Mouse (Mus musculus) lung, postnatal 0 days (tissue): ENCODE results near the gene Psma6. TPM values are rescaled to one million over a fixed set of nuclear protein-coding genes. Genes with fewer than 3 reads are reported as not detected.

ENCODE experiments used
- ATAC-seq: fragments of 200-750 bp; cut with Nextera tagmentation; 2 replicates; pipeline ENCODE4 v1.8.0; 2017; ENCODE audit warnings: moderate library complexity
- DNase-seq: peaks from one replicate; pipeline ENCODE4 v3.0.0-alpha.2; 2016; ENCODE audit warnings: low spot score
- H3K27ac ChIP-seq: fragments of 300-500 bp; sonication (generic); 2 replicates; pipeline ENCODE4 v1.5.1; 2014; ENCODE audit warnings: antibody characterized with exemption, mild to moderate bottlenecking, low read length, mixed read lengths
- H3K27me3 ChIP-seq: fragments of 300-500 bp; sonication (generic); replicated peaks from 2 replicates; pipeline ENCODE4 v1.6.1; 2014; ENCODE audit warnings: low read length, mixed read lengths; ENCODE audit not compliant: insufficient read depth
- H3K36me3 ChIP-seq: fragments of 300-500 bp; sonication (generic); 2 replicates; pipeline ENCODE4 v1.6.1; 2014; ENCODE audit warnings: low read length, mixed read lengths; ENCODE audit not compliant: insufficient read depth
- H3K4me1 ChIP-seq: fragments of 300-500 bp; sonication (generic); 2 replicates; pipeline ENCODE4 v1.6.1; 2014; ENCODE audit warnings: antibody characterized with exemption, low read depth, low read length, mixed read lengths; ENCODE audit not compliant: insufficient read depth
- H3K4me2 ChIP-seq: fragments of 300-500 bp; sonication (generic); replicated peaks from 2 replicates; pipeline ENCODE4 v1.6.1; 2014; ENCODE audit warnings: low read depth, mild to moderate bottlenecking, low read length, moderate library complexity, mixed read lengths
- H3K4me3 ChIP-seq: fragments of 300-500 bp; sonication (generic); 2 replicates; pipeline ENCODE4 v1.5.1; 2014; ENCODE audit warnings: low read depth, low read length
- H3K9ac ChIP-seq: fragments of 300-500 bp; sonication (generic); replicated peaks from 2 replicates; pipeline ENCODE4 v1.6.1; 2014; ENCODE audit warnings: low read depth, mild to moderate bottlenecking
- H3K9me3 ChIP-seq: fragments of 300-500 bp; sonication (generic); 2 replicates; pipeline ENCODE4 v1.6.1; 2016; ENCODE audit warnings: low read length, mixed read lengths
- CTCF ChIP-seq: IDR thresholded peaks from 2 replicates; pipeline ENCODE4 v1.5.1; 2016; ENCODE audit warnings: antibody characterized with exemption, mild to moderate bottlenecking
- EP300 ChIP-seq: IDR thresholded peaks from 2 replicates; pipeline ENCODE4 v1.6.1; 2016; ENCODE audit warnings: antibody characterized with exemption, mild to moderate bottlenecking, control low read depth
- WGBS: fragments of 180-500 bp; shearing (Covaris S2); extraction: QIAGEN DNeasy Blood & Tissue Kit; methylation state at CpG from one replicate; pipeline ENCODE4 v1.1.7; 2014; 5-methylcytosine and 5-hydroxymethylcytosine counted together
- polyA plus RNA-seq: library from polyadenylated mRNA; unstranded; fragments of >200 nt; fragmentation: Nextera tagmentation; extraction: Ambion mirVana; gene quantifications from 2 replicates; pipeline ENCODE4 v1.2.1, GENCODE M21; 2015

Gene Psma6
- polyA plus RNA-seq, 1 experiment from 2014 or later = 292 TPM

GRCm38 (mm10) chr12:55442245-55442644, 58.2 kb downstream of the Psma6 start:
- peaks cover 31% of the 10 kb centered on the region; the same call in 1 of the 2 replicates for H3K4me1 ChIP-seq
- peak overlapping the region; percentile 83; the same call in 1 of the 2 replicates for H3K27ac ChIP-seq
- no peaks in the 10 kb centered on the region for H3K27me3 ChIP-seq
- no peak overlapping the region for H3K9ac ChIP-seq
- no peak for ATAC-seq
- WGBS = 97% methylated on average over 1 of the region's 1 CpGs
- no peaks in the 10 kb centered on the region for H3K9me3 ChIP-seq
- TF ChIP-seq EP300 (no peak), CTCF (no peak)
- no peaks in the 10 kb centered on the region for H3K36me3 ChIP-seq
- DNase-seq = no peak
- no peak overlapping the region for H3K4me2 ChIP-seq
- H3K4me3 ChIP-seq = no peak overlapping the region

GRCm38 (mm10) chr12:55442861-55443850, 59.1 kb downstream of the Psma6 start:
- no peaks in the 10 kb centered on the region for H3K9me3 ChIP-seq
- peak overlapping the region; percentile 83 for H3K27ac ChIP-seq
- ATAC-seq = peak; percentile 71
- 0 out of 2 replicates have a peak overlapping the region, but pooled peaks have one; percentile 2 for H3K9ac ChIP-seq
- no peak overlapping the region for H3K4me3 ChIP-seq
- H3K36me3 ChIP-seq = no peaks in the 10 kb centered on the region
- 36% methylated on average over 9 of the region's 9 CpGs for WGBS
- no peak overlapping the region for H3K4me2 ChIP-seq
- peak; percentile 39; the same call in 1 of the 2 replicates for TF ChIP-seq CTCF
- peak; percentile 42; the same call in 1 of the 2 replicates for TF ChIP-seq EP300
- peak; percentile 96 for DNase-seq
- no peaks in the 10 kb centered on the region for H3K27me3 ChIP-seq
- peaks cover 36% of the 10 kb centered on the region; the same call in 1 of the 2 replicates for H3K4me1 ChIP-seq

- DNase-seq (no peak), ATAC-seq (no peak)
- 60% methylated on average over 4 of the region's 4 CpGs for WGBS
- H3K9ac ChIP-seq = no peak overlapping the region
- no peak overlapping the region for H3K4me3 ChIP-seq
- TF ChIP-seq EP300 (no peak), CTCF (no peak)
- no peaks in the 10 kb centered on the region for H3K36me3 ChIP-seq
- H3K4me2 ChIP-seq = no peak overlapping the region
- no peaks in the 10 kb centered on the region for H3K27me3 ChIP-seq
- peaks cover 33% of the 10 kb centered on the region; the same call in 1 of the 2 replicates for H3K4me1 ChIP-seq
- peak overlapping the region; percentile 83; the same call in 1 of the 2 replicates for H3K27ac ChIP-seq
- H3K9me3 ChIP-seq = no peaks in the 10 kb centered on the region
Measured at GRCm38 (mm10) chr12:55444031-55444451, 60.0 kb downstream of the Psma6 start.

GRCm38 (mm10) chr12:55445583-55445982, 61.6 kb downstream of the Psma6 start:
- no peak for ATAC-seq
- Histone ChIP-seq H3K36me3 (no peaks in the 10 kb centered on the region), H3K4me3 (no peak overlapping the region), H3K27me3 (no peaks in the 10 kb centered on the region), H3K27ac (peak overlapping the region; percentile 94; the same call in 1 of the 2 replicates), H3K9ac (no peak overlapping the region), H3K9me3 (no peaks in the 10 kb centered on the region), H3K4me2 (no peak overlapping the region), H3K4me1 (peaks cover 39% of the 10 kb centered on the region; the same call in 1 of the 2 replicates)
- DNase-seq = no peak
- TF ChIP-seq CTCF (no peak), EP300 (peak; percentile 99)
- WGBS = 65% methylated on average over 4 of the region's 4 CpGs

- H3K4me1 ChIP-seq = peaks cover 39% of the 10 kb centered on the region; the same call in 1 of the 2 replicates
- no peak overlapping the region for H3K4me2 ChIP-seq
- no peak for DNase-seq
- no peaks in the 10 kb centered on the region for H3K9me3 ChIP-seq
- TF ChIP-seq CTCF = no peak
- no peak for TF ChIP-seq EP300
- peak overlapping the region; percentile 94 for H3K27ac ChIP-seq
- H3K27me3 ChIP-seq = no peaks in the 10 kb centered on the region
- WGBS = 81% methylated on average over 4 of the region's 4 CpGs
- no peak overlapping the region for H3K4me3 ChIP-seq
- H3K9ac ChIP-seq = no peak overlapping the region
- H3K36me3 ChIP-seq = no peaks in the 10 kb centered on the region
- no peak for ATAC-seq
Measured at GRCm38 (mm10) chr12:55446366-55446745, 62.3 kb downstream of the Psma6 start.

GRCm38 (mm10) chr12:55446746-55447395, 62.8 kb downstream of the Psma6 start:
- no peak overlapping the region for H3K4me3 ChIP-seq
- WGBS = 2% methylated on average over 13 of the region's 13 CpGs
- H3K27ac ChIP-seq = peak overlapping the region; percentile 94
- TF ChIP-seq EP300 (peak; percentile 72), CTCF (no peak)
- H3K4me2 ChIP-seq = no peak overlapping the region
- H3K9ac ChIP-seq = no peak overlapping the region
- ATAC-seq (peak; percentile 78), DNase-seq (peak; percentile 94)
- no peaks in the 10 kb centered on the region for H3K9me3 ChIP-seq
- peaks cover 39% of the 10 kb centered on the region; the same call in 1 of the 2 replicates for H3K4me1 ChIP-seq
- H3K36me3 ChIP-seq = no peaks in the 10 kb centered on the region
- no peaks in the 10 kb centered on the region for H3K27me3 ChIP-seq
